Mouse (Mus musculus) leukemia stem cell, adult 10-12 weeks (primary cell): ENCODE data around the gene Vstm2b. TPM values are rescaled to one million over a fixed set of nuclear protein-coding genes. Genes with fewer than 3 reads are reported as not detected.

Source experiments
- polyA plus RNA-seq: library from polyadenylated mRNA; stranded (reverse); fragments of >175 nt; gene quantifications from 2 replicates; pipeline ENCODE4 v1.2.3, GENCODE M21; 2012; ENCODE audit warnings: low replicate concordance

Vstm2b gene
- polyA plus RNA-seq: not detected in 2 replicates

DNA sequence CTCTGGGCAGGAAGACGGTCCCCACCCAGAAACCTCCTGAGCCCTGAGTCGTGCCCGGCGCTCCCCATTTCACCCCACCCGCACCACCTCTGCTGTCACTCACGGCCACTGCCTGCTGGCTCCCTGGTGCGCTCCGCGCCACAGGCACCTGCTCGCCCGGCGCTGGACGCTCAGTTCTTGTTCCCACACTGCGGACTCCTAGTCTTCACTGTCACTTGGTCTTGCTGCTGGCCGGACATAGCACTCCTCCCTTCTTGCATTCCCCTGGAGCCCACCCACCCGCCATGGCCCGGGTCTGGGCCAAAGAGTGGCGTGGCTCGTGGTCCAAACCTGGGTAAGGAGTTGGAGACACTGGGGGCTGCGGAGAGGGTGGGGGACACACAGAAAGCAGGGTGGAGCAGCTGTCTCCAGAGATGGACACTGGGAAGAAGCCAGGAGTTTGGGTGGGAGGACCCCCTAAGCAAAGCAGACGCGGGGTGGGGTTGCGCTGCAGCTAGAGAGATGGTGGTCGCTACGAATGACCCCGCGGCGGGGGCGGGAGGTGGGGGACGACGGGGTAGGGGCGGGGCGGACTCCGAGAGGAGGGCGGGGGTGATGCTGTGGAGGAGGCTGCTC, at the start of gene Vstm2b:
Gene Vstm2b (plus strand): TSS at position 233 of the 615 bp plus-strand sequence.

Other genes starting within 250 kb of the Vstm2b start
- 0.11 TPM in 1 of 2 replicates, not detected in the other for gene 4930433I11Rik, start 89.2 kb downstream of the Vstm2b start, polyA plus RNA-seq
- gene Gm4884, start 134.4 kb downstream of the Vstm2b start, polyA plus RNA-seq: 0.06 TPM in 1 of 2 replicates, not detected in the other